Mouse (Mus musculus): ENCODE results near the gene Suclg2.

- TF ChIP-seq CTCF (IDR thresholded peaks at IDR 0.05; ENCODE audit: low read depth) = no peak
- no peak for TF ChIP-seq EP300 (optimal IDR thresholded peaks at IDR 0.05)
These were observed 43.9 kb downstream of the Suclg2 start for GRCm38 (mm10) chr6:95674651-95675050.
